In the genomic region with DNA sequence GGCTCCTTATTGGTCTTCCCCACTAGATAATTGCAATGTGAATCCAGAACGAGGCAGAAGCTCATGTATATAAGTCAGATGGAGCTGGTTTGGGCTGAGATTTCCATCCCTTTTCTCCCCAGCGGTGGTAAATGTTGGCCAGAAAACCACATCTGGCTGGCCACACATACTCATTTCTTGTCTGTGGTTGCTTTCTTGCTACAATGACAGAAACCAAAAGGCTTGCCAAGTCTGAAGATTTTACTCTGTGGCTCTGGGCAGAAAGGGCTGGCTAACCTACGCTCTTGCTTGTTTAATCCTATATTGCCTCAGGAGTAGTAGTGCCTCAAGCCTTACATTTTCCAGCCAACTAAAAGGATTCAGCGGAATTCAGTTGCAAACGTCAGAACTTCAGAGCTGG, we compare ENCODE assay signal across 12 mouse cellular contexts.
"Had no signal": no experiment of that assay in that cellular context is flagged by ENCODE, and none has a peak within 500 bp of the region (broad histone marks: within the 10 kb centered on the region; RNA-seq: fewer than 3 reads in every experiment).

No protein-coding gene starts in this region.

- H3K27ac ChIP-seq: liver, embryonic 12.5 days; neural tube, embryonic 13.5 days had no signal

- H3K9ac ChIP-seq: liver, embryonic 12.5 days; lung, embryonic 14.5 days; neural tube, embryonic 13.5 days; stomach, embryonic 15.5 days had no signal

- H3K9me3 ChIP-seq: liver, embryonic 12.5 days; neural tube, embryonic 13.5 days; stomach, embryonic 15.5 days had no signal

- H3K27me3 ChIP-seq: neural tube, embryonic 13.5 days; stomach, embryonic 15.5 days had no signal

- H3K36me3 ChIP-seq: stomach, embryonic 15.5 days had no signal

- ATAC-seq: liver, embryonic 12.5 days; midbrain, embryonic 16.5 days had no signal

- H3K4me2 ChIP-seq: liver, embryonic 12.5 days; lung, embryonic 14.5 days; midbrain, embryonic 11.5 days; neural tube, embryonic 13.5 days; stomach, embryonic 15.5 days had no signal

- DNase-seq: kidney, postnatal 14 days; left cerebral cortex, postnatal 4 days; lung, embryonic 14.5 days; lung, postnatal 10 days; lung, postnatal 4 days; right cerebral cortex, postnatal 14 days; thymus, postnatal 4 days had no signal

- H3K4me3 ChIP-seq: liver, embryonic 12.5 days; neural tube, embryonic 13.5 days; stomach, embryonic 15.5 days had no signal
